Mouse (Mus musculus) embryonic facial prominence, embryonic 12.5 days (tissue): ENCODE measurements around the gene Spcs3. TPM values are rescaled to one million over a fixed set of nuclear protein-coding genes. Genes with fewer than 3 reads are reported as not detected.

Experiments
- ATAC-seq: fragments of 200-750 bp; cut with Nextera tagmentation; 2 replicates; pipeline ENCODE4 v1.8.0; 2017; ENCODE audit not compliant: insufficient number of reproducible peaks, insufficient read depth, low FRiP score, low TSS enrichment
- H3K27ac ChIP-seq: fragments of 300-500 bp; sonication (generic); 2 replicates; pipeline ENCODE4 v1.5.1; 2016; ENCODE audit warnings: mild to moderate bottlenecking
- H3K27me3 ChIP-seq: fragments of 300-500 bp; sonication (generic); 2 replicates; pipeline ENCODE4 v1.6.1; 2016; ENCODE audit warnings: mild to moderate bottlenecking, moderate library complexity
- H3K36me3 ChIP-seq: fragments of 300-500 bp; sonication (generic); 2 replicates; pipeline ENCODE4 v1.6.1; 2016; ENCODE audit warnings: mild to moderate bottlenecking
- H3K4me1 ChIP-seq: fragments of 300-500 bp; sonication (generic); 2 replicates; pipeline ENCODE4 v1.6.1; 2016
- H3K4me2 ChIP-seq: fragments of 300-500 bp; sonication (generic); replicated peaks from 2 replicates; pipeline ENCODE4 v1.6.1; 2016; ENCODE audit warnings: mild to moderate bottlenecking, moderate library complexity
- H3K4me3 ChIP-seq: fragments of 300-500 bp; sonication (generic); 2 replicates; pipeline ENCODE4 v1.5.1; 2016; ENCODE audit warnings: mild to moderate bottlenecking
- H3K9ac ChIP-seq: fragments of 300-500 bp; sonication (generic); 2 replicates; pipeline ENCODE4 v1.6.1; 2016; ENCODE audit warnings: mild to moderate bottlenecking, moderate library complexity
- H3K9me3 ChIP-seq: fragments of 300-500 bp; sonication (generic); 2 replicates; pipeline ENCODE4 v1.6.1; 2016; ENCODE audit warnings: mild to moderate bottlenecking, moderate library complexity
- WGBS: fragments of 180-500 bp; shearing (Covaris S2); methylation state at CpG from one replicate; pipeline ENCODE4 v1.1.7; 2016; 5-methylcytosine and 5-hydroxymethylcytosine counted together
- polyA plus RNA-seq: library from polyadenylated mRNA; unstranded; fragments of >200 nt; fragmentation: Nextera tagmentation; extraction: Ambion mirVana; gene quantifications from 2 replicates; pipeline ENCODE4 v1.2.1, GENCODE M21; 2016

Spcs3 gene
- polyA plus RNA-seq = 85.1 and 93.6 TPM in 2 replicates

- Histone ChIP-seq H3K27ac (peak within 1 kb of the TSS; percentile 86), H3K4me2 (peak within 1 kb of the TSS; percentile 51), H3K27me3 (no peaks in the 10 kb centered on the region), H3K4me1 (peaks cover 9% of the 10 kb centered on the region; the same call in 1 of the 2 replicates), H3K36me3 (0 out of 2 replicates have a peak, but pooled peaks cover 2% of the 10 kb centered on the region), H3K9me3 (no peaks in the 10 kb centered on the region), H3K4me3 (peak within 1 kb of the TSS; percentile 88), H3K9ac (peak within 1 kb of the TSS; percentile 91)
- ATAC-seq = peak; percentile 93
- WGBS = under 1% methylated on average over 89 of the region's 89 CpGs
These were observed at the start of gene Spcs3, which contains the start of gene Asb5 for GRCm38 (mm10) chr8:54529382-54530296. TSS of gene Spcs3 (minus strand) at chr8:54529998. TSS of gene Asb5 (plus strand) at chr8:54529580.

- Histone ChIP-seq H3K36me3 (no peaks in the 10 kb centered on the region), H3K27me3 (0 out of 2 replicates have a peak, but pooled peaks cover 2% of the 10 kb centered on the region), H3K9me3 (no peaks in the 10 kb centered on the region), H3K4me2 (no peak overlapping the region), H3K4me3 (no peak overlapping the region), H3K9ac (no peak overlapping the region), H3K27ac (no peak overlapping the region), H3K4me1 (peaks cover 10% of the 10 kb centered on the region; the same call in 1 of the 2 replicates)
- 49% methylated on average over 15 of the region's 15 CpGs for WGBS
- no peak for ATAC-seq
These were observed 41.1 kb upstream of the Spcs3 start for GRCm38 (mm10) chr8:54570618-54571609.

DNA sequence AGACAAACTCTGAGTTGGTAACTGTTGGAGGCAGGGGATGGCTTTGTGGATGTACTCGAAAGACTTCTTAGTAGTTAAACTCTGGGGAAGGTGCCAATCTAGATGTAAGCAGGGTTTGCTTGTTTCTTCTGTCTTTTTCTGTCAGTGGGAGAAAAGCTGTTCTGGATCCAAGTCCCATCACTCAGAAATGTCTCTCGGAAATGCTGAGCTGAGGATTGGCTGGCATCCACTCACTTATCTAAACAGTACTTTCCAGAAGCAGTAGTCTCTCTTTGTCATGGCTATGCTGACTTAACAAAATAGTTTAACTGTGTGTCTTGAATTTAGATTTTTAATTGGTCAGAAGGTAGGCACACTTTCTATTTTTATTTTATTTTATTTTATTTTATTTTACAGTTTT, 37.4 kb upstream of the Spcs3 start:
- peaks cover 10% of the 10 kb centered on the region; the same call in 1 of the 2 replicates for H3K4me1 ChIP-seq
- no peak overlapping the region for H3K9ac ChIP-seq
- no peaks in the 10 kb centered on the region for H3K36me3 ChIP-seq
- no peak overlapping the region for H3K4me3 ChIP-seq
- ATAC-seq = no peak
- no peak overlapping the region for H3K4me2 ChIP-seq
- 0 out of 2 replicates have a peak, but pooled peaks cover 2% of the 10 kb centered on the region for H3K27me3 ChIP-seq
- no peaks in the 10 kb centered on the region for H3K9me3 ChIP-seq
- H3K27ac ChIP-seq = no peak overlapping the region
- 76% methylated on average over 2 of the region's 2 CpGs for WGBS

- Histone ChIP-seq H3K4me3 (no peak overlapping the region), H3K4me1 (peaks cover 3% of the 10 kb centered on the region; the same call in 1 of the 2 replicates), H3K9ac (no peak overlapping the region), H3K4me2 (no peak overlapping the region), H3K27ac (no peak overlapping the region), H3K9me3 (no peaks in the 10 kb centered on the region), H3K36me3 (no peaks in the 10 kb centered on the region), H3K27me3 (0 out of 2 replicates have a peak, but pooled peaks cover 2% of the 10 kb centered on the region)
- 86% methylated on average over 7 of the region's 7 CpGs for WGBS
- ATAC-seq = no peak
These were observed 35.9 kb upstream of the Spcs3 start for GRCm38 (mm10) chr8:54565603-54566260.

GRCm38 (mm10) chr8:54565181-54565580, 35.4 kb upstream of the Spcs3 start:
- WGBS = 97% methylated on average over 1 of the region's 1 CpGs
- no peak for ATAC-seq
- Histone ChIP-seq H3K27me3 (0 out of 2 replicates have a peak, but pooled peaks cover 2% of the 10 kb centered on the region), H3K36me3 (no peaks in the 10 kb centered on the region), H3K4me2 (no peak overlapping the region), H3K27ac (no peak overlapping the region), H3K4me1 (no peaks in the 10 kb centered on the region), H3K9ac (no peak overlapping the region), H3K9me3 (no peaks in the 10 kb centered on the region), H3K4me3 (no peak overlapping the region)

GRCm38 (mm10) chr8:54562137-54562536, 32.3 kb upstream of the Spcs3 start:
- Histone ChIP-seq H3K27ac (no peak overlapping the region), H3K9me3 (no peaks in the 10 kb centered on the region), H3K9ac (no peak overlapping the region), H3K36me3 (no peaks in the 10 kb centered on the region), H3K27me3 (no peaks in the 10 kb centered on the region), H3K4me1 (no peaks in the 10 kb centered on the region), H3K4me3 (no peak overlapping the region), H3K4me2 (no peak overlapping the region)
- ATAC-seq = no peak
- 78% methylated on average over 4 of the region's 4 CpGs for WGBS

- 89% methylated on average over 2 of the region's 2 CpGs for WGBS
- Histone ChIP-seq H3K27ac (no peak overlapping the region), H3K27me3 (no peaks in the 10 kb centered on the region), H3K9ac (no peak overlapping the region), H3K36me3 (no peaks in the 10 kb centered on the region), H3K4me1 (no peaks in the 10 kb centered on the region), H3K4me3 (no peak overlapping the region), H3K9me3 (no peaks in the 10 kb centered on the region), H3K4me2 (no peak overlapping the region)
- no peak for ATAC-seq
These were observed 25.1 kb upstream of the Spcs3 start for GRCm38 (mm10) chr8:54554921-54555320.

GRCm38 (mm10) chr8:54550026-54550574, 20.3 kb upstream of the Spcs3 start:
- H3K9me3 ChIP-seq = no peaks in the 10 kb centered on the region
- H3K4me1 ChIP-seq = no peaks in the 10 kb centered on the region
- ATAC-seq = no peak
- H3K9ac ChIP-seq = no peak overlapping the region
- H3K36me3 ChIP-seq = no peaks in the 10 kb centered on the region
- no peak overlapping the region for H3K27ac ChIP-seq
- no peaks in the 10 kb centered on the region for H3K27me3 ChIP-seq
- 92% methylated on average over 12 of the region's 12 CpGs for WGBS
- no peak overlapping the region for H3K4me2 ChIP-seq
- no peak overlapping the region for H3K4me3 ChIP-seq

GRCm38 (mm10) chr8:54548383-54548782, 18.6 kb upstream of the Spcs3 start:
- Histone ChIP-seq H3K4me3 (no peak overlapping the region), H3K4me1 (no peaks in the 10 kb centered on the region), H3K27ac (no peak overlapping the region), H3K36me3 (no peaks in the 10 kb centered on the region), H3K9me3 (no peaks in the 10 kb centered on the region), H3K27me3 (no peaks in the 10 kb centered on the region), H3K4me2 (no peak overlapping the region), H3K9ac (no peak overlapping the region)
- no peak for ATAC-seq
- WGBS = 80% methylated on average over 6 of the region's 6 CpGs

DNA sequence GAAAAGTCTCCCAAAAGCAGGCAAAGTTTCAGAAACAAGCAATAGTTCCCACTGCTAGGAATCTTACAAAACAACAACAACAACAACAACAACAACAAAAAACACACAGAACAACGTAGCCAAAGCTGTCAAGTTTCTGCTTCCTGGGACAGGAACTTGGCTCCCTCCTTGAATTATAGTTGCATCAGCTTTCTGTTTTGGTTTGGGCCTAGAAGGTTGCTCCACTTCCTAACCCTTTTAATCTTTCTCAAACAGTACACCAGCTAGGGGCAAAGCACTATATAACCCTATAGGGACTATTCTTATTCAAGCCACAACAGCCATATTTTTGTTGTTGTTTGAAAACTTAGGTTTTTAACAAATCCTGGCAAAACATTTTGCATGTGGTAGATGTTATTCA, 11.5 kb upstream of the Spcs3 start:
- H3K9ac ChIP-seq = no peak overlapping the region
- no peaks in the 10 kb centered on the region for H3K9me3 ChIP-seq
- H3K4me1 ChIP-seq = no peaks in the 10 kb centered on the region
- no peak overlapping the region for H3K4me3 ChIP-seq
- no peak overlapping the region for H3K27ac ChIP-seq
- no peaks in the 10 kb centered on the region for H3K36me3 ChIP-seq
- H3K27me3 ChIP-seq = no peaks in the 10 kb centered on the region
- 76% methylated on average over 1 of the region's 1 CpGs for WGBS
- no peak overlapping the region for H3K4me2 ChIP-seq
- no peak for ATAC-seq

DNA sequence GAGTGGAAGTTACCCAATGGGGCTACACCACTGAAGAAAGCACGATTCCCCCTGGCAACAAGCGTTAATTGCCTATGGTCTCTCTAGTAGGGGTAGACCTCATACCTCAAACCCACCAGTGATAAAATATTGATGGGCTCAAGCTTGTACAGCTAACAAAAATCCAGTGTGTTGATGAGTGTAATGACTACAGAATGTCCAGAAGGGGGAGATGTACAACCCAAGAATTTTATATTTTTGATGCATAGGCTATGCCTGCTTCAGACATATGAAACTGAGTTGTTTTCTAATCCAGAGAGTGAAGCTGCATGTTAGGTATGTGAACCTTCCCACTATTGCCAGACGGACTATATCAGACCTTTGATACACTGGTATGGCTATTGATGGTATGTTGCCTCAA, 7.5 kb upstream of the Spcs3 start:
- H3K27me3 ChIP-seq = no peaks in the 10 kb centered on the region
- WGBS = 91% methylated on average over 3 of the region's 3 CpGs
- no peaks in the 10 kb centered on the region for H3K9me3 ChIP-seq

More for the DNA sequence above, 7.5 kb upstream of the Spcs3 start:
- H3K9ac ChIP-seq = no peak overlapping the region
- H3K4me3 ChIP-seq = no peak overlapping the region
- no peak for ATAC-seq
- no peak overlapping the region for H3K4me2 ChIP-seq
- H3K4me1 ChIP-seq = no peaks in the 10 kb centered on the region
- no peaks in the 10 kb centered on the region for H3K36me3 ChIP-seq
- H3K27ac ChIP-seq = no peak overlapping the region
